Mouse (Mus musculus) stomach, postnatal 0 days (tissue): ENCODE measurements around the gene Pmpcb. TPM values are rescaled to one million over a fixed set of nuclear protein-coding genes. Genes with fewer than 3 reads are reported as not detected.

Source experiments
- ATAC-seq: fragments of 200-750 bp; cut with Nextera tagmentation; 2 replicates; pipeline ENCODE4 v1.8.0; 2017; ENCODE audit not compliant: low FRiP score, low TSS enrichment
- DNase-seq: peaks from one replicate; pipeline ENCODE4 v3.0.0-alpha.2; 2016; ENCODE audit warnings: low spot score
- H3K27ac ChIP-seq: fragments of 300-500 bp; sonication (generic); replicated peaks from 2 replicates; pipeline ENCODE4 v1.5.1; 2014; ENCODE audit warnings: mild to moderate bottlenecking, control low read depth
- H3K27me3 ChIP-seq: fragments of 300-500 bp; sonication (generic); 2 replicates; pipeline ENCODE4 v1.6.1; 2014; ENCODE audit warnings: low read length; ENCODE audit not compliant: control insufficient read depth, insufficient read depth
- H3K36me3 ChIP-seq: fragments of 300-500 bp; sonication (generic); 2 replicates; pipeline ENCODE4 v1.6.1; 2014; ENCODE audit warnings: low read length, mixed read lengths; ENCODE audit not compliant: control insufficient read depth, insufficient read depth
- H3K4me1 ChIP-seq: fragments of 300-500 bp; sonication (generic); replicated peaks from 2 replicates; pipeline ENCODE4 v1.6.1; 2014; ENCODE audit warnings: antibody characterized with exemption; ENCODE audit not compliant: control insufficient read depth, insufficient read depth
- H3K4me2 ChIP-seq: fragments of 300-500 bp; sonication (generic); replicated peaks from 2 replicates; pipeline ENCODE4 v1.6.1; 2014; ENCODE audit warnings: low read depth, mild to moderate bottlenecking, control low read depth, moderate library complexity
- H3K4me3 ChIP-seq: fragments of 300-500 bp; sonication (generic); 2 replicates; pipeline ENCODE4 v1.5.1; 2014; ENCODE audit warnings: low read depth, low read length, control low read depth
- H3K9ac ChIP-seq: fragments of 300-500 bp; sonication (generic); 2 replicates; pipeline ENCODE4 v1.6.1; 2014; ENCODE audit warnings: mild to moderate bottlenecking, low read length, control low read depth, mixed read lengths
- H3K9me3 ChIP-seq: fragments of 300-500 bp; sonication (generic); 2 replicates; pipeline ENCODE4 v1.6.1; 2016; ENCODE audit warnings: low read length; ENCODE audit not compliant: control insufficient read depth
- CTCF ChIP-seq: IDR thresholded peaks from 2 replicates; pipeline ENCODE4 v1.5.1; 2016; ENCODE audit warnings: antibody characterized with exemption, low read depth, mild to moderate bottlenecking, moderate library complexity
- EP300 ChIP-seq: optimal IDR thresholded peaks from 2 replicates; pipeline ENCODE3; 2016; ENCODE audit warnings: antibody characterized with exemption
- WGBS: fragments of 180-500 bp; shearing (Covaris S2); extraction: QIAGEN DNeasy Blood & Tissue Kit; methylation state at CpG from one replicate; pipeline ENCODE4 v1.1.7; 2014; 5-methylcytosine and 5-hydroxymethylcytosine counted together
- polyA plus RNA-seq: library from polyadenylated mRNA; unstranded; fragments of >200 nt; fragmentation: Nextera tagmentation; extraction: Ambion mirVana; gene quantifications from 2 replicates; pipeline ENCODE4 v1.2.1, GENCODE M21; 2015

The Pmpcb gene
- polyA plus RNA-seq, 1 experiment from 2014 or later: 53.6 TPM

GRCm38 (mm10) chr5:21736046-21736445, 895 bp upstream of the Pmpcb start:
- Histone ChIP-seq H3K9ac (no peak overlapping the region), H3K4me3 (no peak overlapping the region), H3K9me3 (no peaks in the 10 kb centered on the region), H3K36me3 (peaks cover 9% of the 10 kb centered on the region), H3K4me2 (no peak overlapping the region), H3K27me3 (no peaks in the 10 kb centered on the region), H3K4me1 (peaks cover 2% of the 10 kb centered on the region; the same call in 1 of the 2 replicates), H3K27ac (no peak overlapping the region)
- WGBS: 77% methylated on average over 11 of the region's 11 CpGs
- TF ChIP-seq EP300: no peak
- no peak for TF ChIP-seq CTCF
- ATAC-seq (no peak), DNase-seq (no peak)

- no peaks in the 10 kb centered on the region for H3K9me3 ChIP-seq
- no peak for TF ChIP-seq EP300
- no peak for TF ChIP-seq CTCF
- DNase-seq (no peak), ATAC-seq (no peak)
- 14% methylated on average over 10 of the region's 10 CpGs for WGBS
- H3K4me1 ChIP-seq: peaks cover 2% of the 10 kb centered on the region; the same call in 1 of the 2 replicates
- H3K9ac ChIP-seq: peak overlapping the region; percentile 91
- H3K4me2 ChIP-seq: peak overlapping the region; percentile 74
- peaks cover 15% of the 10 kb centered on the region for H3K36me3 ChIP-seq
- no peaks in the 10 kb centered on the region for H3K27me3 ChIP-seq
- peak overlapping the region; percentile 95 for H3K4me3 ChIP-seq
- H3K27ac ChIP-seq: no peak overlapping the region; the same call in 1 of the 2 replicates
These were observed 679 bp downstream of the Pmpcb start for GRCm38 (mm10) chr5:21737620-21738019.

GRCm38 (mm10) chr5:21739120-21739519, 2.2 kb downstream of the Pmpcb start:
- WGBS: 87% methylated on average over 11 of the region's 11 CpGs
- H3K4me1 ChIP-seq: peaks cover 2% of the 10 kb centered on the region; the same call in 1 of the 2 replicates
- no peak for TF ChIP-seq EP300
- TF ChIP-seq CTCF: no peak
- H3K27me3 ChIP-seq: no peaks in the 10 kb centered on the region
- H3K36me3 ChIP-seq: peaks cover 26% of the 10 kb centered on the region
- no peak overlapping the region for H3K9ac ChIP-seq
- H3K9me3 ChIP-seq: no peaks in the 10 kb centered on the region
- H3K27ac ChIP-seq: no peak overlapping the region
- no peak for ATAC-seq
- no peak overlapping the region for H3K4me3 ChIP-seq
- no peak overlapping the region for H3K4me2 ChIP-seq
- DNase-seq: no peak

GRCm38 (mm10) chr5:21739881-21740280, 2.9 kb downstream of the Pmpcb start:
- no peak overlapping the region for H3K9ac ChIP-seq
- peaks cover 2% of the 10 kb centered on the region; the same call in 1 of the 2 replicates for H3K4me1 ChIP-seq
- H3K27me3 ChIP-seq: no peaks in the 10 kb centered on the region
- 87% methylated on average over 13 of the region's 13 CpGs for WGBS
- H3K4me3 ChIP-seq: no peak overlapping the region
- no peak for TF ChIP-seq CTCF
- TF ChIP-seq EP300: no peak
- ATAC-seq (no peak), DNase-seq (no peak)
- H3K27ac ChIP-seq: no peak overlapping the region
- no peaks in the 10 kb centered on the region for H3K9me3 ChIP-seq
- peaks cover 26% of the 10 kb centered on the region for H3K36me3 ChIP-seq
- no peak overlapping the region for H3K4me2 ChIP-seq

GRCm38 (mm10) chr5:21743606-21744005, 6.7 kb downstream of the Pmpcb start:
- Histone ChIP-seq H3K27me3 (no peaks in the 10 kb centered on the region), H3K4me3 (no peak overlapping the region), H3K9ac (no peak overlapping the region), H3K36me3 (peaks cover 41% of the 10 kb centered on the region), H3K27ac (no peak overlapping the region), H3K4me2 (no peak overlapping the region), H3K9me3 (no peaks in the 10 kb centered on the region), H3K4me1 (no peaks in the 10 kb centered on the region)
- no peak for DNase-seq
- ATAC-seq: no peak
- TF ChIP-seq CTCF (no peak), EP300 (no peak)
- 94% methylated on average over 10 of the region's 10 CpGs for WGBS

- Histone ChIP-seq H3K4me2 (no peak overlapping the region), H3K27me3 (no peaks in the 10 kb centered on the region), H3K4me3 (no peak overlapping the region), H3K9ac (no peak overlapping the region), H3K4me1 (no peaks in the 10 kb centered on the region), H3K9me3 (no peaks in the 10 kb centered on the region), H3K27ac (no peak overlapping the region), H3K36me3 (peaks cover 38% of the 10 kb centered on the region)
- ATAC-seq (no peak), DNase-seq (no peak)
- no peak for TF ChIP-seq CTCF
- TF ChIP-seq EP300: no peak
These were observed 7.7 kb downstream of the Pmpcb start for GRCm38 (mm10) chr5:21744651-21745050.
